Mouse (Mus musculus) cerebellum, postnatal 36 days (tissue): ENCODE results near the gene P2rx7.
A peak's percentile ranks its signal among the peaks of the same experiment; 100 is the strongest.
"Not testable (repeated sequence)": the region's sequence is repeated elsewhere in the genome, so short reads cannot be mapped to it uniquely, and the experiment has no call there.

ENCODE experiments used
- DNase-seq, 2 experiments: peaks; one replicate each; pipeline ENCODE4 v3.0.0; 2021 to 2022; ENCODE audit warnings: mixed read lengths in 2 of 2

The P2rx7 gene

DNA sequence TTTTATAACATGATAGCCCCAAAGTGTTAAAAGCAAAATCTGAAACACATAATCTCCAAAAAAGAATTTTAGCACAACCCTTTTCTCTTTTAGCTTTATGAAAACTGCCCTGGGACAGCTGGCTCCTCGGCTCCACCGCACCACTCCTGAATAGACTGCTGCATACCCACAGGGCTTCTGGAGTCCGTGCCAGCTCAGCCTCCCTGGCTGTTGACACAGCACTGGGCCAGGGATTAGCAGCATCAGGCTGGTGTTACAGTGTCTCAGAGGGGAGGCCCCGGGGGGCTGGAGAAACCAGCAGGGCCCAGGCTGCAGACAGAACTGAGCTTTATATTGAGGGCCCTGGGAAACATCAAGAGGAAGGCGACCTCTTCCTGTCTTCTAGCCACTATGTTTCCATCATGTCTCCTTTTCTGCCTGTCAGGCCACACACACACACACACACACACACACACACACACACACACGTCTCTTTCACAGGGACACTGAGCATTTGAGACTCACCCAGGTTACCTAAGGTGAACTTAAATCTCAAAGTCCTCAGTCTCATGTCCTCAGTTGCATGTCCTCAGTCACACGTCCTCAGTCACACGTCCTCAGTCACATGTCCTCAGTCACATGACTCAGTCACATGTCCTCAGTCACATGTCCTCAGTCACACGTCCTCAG, 3.7 kb downstream of the P2rx7 start:
- no peak for DNase-seq

DNA sequence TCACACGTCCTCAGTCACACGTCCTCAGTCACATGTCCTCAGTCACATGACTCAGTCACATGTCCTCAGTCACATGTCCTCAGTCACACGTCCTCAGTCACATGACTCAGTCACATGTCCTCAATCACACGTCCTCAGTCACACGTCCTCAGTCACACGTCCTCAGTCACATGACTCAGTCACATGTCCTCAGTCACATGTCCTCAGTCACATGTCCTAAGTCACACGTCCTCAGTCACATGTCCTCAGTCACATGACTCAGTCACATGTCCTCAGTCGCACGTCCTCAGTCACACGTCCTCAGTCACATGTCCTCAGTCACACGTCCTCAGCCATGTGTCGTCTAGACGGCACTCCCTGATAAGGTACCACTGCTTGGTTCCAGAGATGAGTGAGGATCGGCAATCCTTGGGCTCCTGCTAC, 4.3 kb downstream of the P2rx7 start:
- not testable (repeated sequence) for DNase-seq

DNA sequence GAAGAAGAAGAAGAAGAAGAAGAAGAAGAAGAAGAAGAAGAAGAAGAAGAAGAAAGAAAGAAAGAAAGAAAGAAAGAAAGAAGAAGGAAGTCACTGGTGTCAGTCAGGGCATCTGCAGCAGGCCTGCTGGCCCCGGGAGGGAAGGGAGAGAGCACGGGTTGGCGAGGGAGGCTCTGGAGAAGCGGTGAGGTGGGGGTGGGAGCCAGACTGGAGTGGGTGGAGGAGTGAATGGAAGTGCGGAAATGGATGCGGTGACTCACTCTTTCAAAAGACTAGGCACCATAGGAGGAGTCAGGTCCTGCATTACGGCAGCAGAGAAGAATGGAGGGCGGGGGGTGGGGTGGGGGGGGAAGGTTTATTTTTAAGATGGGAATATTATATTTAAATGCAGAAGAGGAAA, 5.6 kb downstream of the P2rx7 start:
- no peak for DNase-seq

GRCm38 (mm10) chr5:122650100-122650499, 6.4 kb downstream of the P2rx7 start:
- DNase-seq, result no peak

- DNase-seq, result peak in 1 of 2 experiments; percentile 14
Observed at GRCm38 (mm10) chr5:122652506-122652905, 8.8 kb downstream of the P2rx7 start.

- peak in 1 of 2 experiments; percentile 24 for DNase-seq
Observed at GRCm38 (mm10) chr5:122653112-122653445, 9.4 kb downstream of the P2rx7 start.

DNA sequence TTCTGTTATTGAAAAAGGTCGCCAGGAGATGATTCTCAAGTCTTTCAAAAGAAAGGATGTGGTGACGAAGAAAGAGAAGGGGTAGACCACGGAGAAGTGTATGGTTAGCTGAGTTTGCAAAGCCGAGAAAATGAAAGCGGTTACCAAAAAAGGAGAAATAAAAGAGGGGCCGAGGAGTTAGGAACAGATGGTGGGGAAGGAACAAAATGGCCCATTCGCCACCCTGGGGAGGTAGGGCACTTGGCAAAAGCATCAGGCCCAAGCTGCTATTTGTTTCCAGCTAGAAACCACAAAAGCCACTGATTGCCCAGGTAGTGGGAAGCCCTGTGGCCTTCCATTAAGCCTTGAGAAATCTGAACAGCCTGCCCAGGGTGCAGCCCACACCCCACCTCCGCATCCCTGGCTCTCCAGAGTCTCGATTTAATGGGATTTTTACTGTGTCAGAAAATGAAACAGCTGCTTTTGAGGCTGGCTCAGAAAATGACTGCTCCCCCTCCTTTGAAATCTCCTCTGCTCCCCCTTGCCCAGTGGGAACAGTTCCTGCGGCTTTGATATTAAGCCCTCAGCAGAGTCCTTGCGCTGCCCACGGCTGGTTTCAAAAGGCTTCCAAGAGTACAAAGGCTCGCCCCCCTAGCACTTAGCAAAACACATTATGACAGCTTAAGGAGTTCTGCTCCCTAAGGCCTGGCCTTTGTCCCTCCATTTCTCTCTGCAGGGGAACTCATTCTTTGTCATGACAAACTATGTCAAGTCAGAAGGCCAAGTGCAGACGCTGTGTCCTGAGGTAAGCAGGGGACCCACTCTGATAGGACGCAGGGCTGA, 9.9 kb downstream of the P2rx7 start:
- peak; percentile 69 to 74 for DNase-seq

- no peak for DNase-seq
Observed at GRCm38 (mm10) chr5:122654268-122654573, 10.5 kb downstream of the P2rx7 start.

- DNase-seq, result no peak
Observed at GRCm38 (mm10) chr5:122656808-122657207, 13.1 kb downstream of the P2rx7 start.

GRCm38 (mm10) chr5:122662501-122662900, 18.8 kb downstream of the P2rx7 start:
- DNase-seq, result no peak

GRCm38 (mm10) chr5:122665036-122665435, 21.3 kb downstream of the P2rx7 start:
- no peak for DNase-seq

- DNase-seq, result no peak
Observed at GRCm38 (mm10) chr5:122668981-122669897, 25.5 kb downstream of the P2rx7 start.

DNA sequence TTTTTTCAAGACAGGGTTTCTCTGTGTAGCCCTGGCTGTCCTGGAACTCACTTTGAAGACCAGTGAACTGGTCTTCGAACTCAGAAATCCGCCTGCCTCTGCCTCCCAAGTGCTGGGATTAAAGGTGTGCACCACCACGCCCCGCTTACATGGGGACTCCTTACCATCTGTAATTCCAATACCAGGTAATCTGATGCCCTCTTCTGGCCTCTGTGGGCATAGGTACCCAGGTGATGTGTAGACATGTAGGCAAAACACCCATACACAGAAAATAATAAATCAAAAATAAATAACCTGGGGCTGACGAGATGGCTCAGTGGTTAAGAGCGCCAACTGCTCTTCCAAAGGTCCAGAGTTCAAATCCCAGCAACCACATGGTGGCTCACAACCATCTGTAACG, 27.9 kb downstream of the P2rx7 start:
- DNase-seq, result peak; percentile 51 to 61

DNA sequence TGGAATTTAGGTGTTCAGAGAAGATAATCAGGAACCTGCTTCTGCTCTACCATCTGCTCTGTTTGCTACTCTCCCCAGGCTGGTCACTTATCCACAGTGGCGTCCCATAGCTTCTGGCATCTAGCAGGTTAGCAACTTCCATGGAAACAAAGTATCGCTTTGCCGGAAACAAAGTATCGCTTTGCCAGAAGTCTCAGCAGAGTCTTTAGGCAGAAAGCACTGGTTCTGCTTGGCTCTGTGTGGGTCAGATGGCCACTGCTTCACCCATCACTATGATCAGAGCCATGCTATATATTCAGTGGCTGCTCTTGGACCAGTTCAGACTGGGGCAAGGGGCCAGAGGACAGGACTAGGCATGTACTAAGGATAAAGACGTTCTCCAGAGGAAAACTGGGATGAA, 28.6 kb downstream of the P2rx7 start:
- DNase-seq, result peak; percentile 15 to 33

DNA sequence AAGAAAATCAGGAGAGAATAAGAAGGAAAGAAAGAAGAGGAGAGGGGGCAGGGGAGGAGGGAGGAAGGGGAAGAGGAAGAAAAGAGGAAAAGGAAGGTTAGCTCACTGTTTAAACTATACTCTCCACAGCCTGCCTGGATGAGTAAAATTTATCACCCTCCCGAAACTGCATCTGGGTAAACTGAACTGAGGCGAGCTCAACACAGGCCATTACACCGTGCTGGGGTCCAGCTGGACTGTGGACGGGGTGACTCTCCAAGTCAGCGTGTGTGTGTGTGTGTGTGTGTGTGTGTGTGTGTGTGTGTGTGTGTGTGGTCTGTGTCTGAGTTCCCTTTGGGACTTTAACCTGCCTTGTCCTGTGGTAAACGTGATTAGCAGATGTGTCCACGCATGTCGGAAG, 32.3 kb downstream of the P2rx7 start:
- no peak for DNase-seq

- no peak for DNase-seq
Observed at GRCm38 (mm10) chr5:122677983-122678382, 34.3 kb downstream of the P2rx7 start.

- peak; percentile 61 to 68 for DNase-seq
Observed at GRCm38 (mm10) chr5:122679881-122680280, 36.2 kb downstream of the P2rx7 start.

DNA sequence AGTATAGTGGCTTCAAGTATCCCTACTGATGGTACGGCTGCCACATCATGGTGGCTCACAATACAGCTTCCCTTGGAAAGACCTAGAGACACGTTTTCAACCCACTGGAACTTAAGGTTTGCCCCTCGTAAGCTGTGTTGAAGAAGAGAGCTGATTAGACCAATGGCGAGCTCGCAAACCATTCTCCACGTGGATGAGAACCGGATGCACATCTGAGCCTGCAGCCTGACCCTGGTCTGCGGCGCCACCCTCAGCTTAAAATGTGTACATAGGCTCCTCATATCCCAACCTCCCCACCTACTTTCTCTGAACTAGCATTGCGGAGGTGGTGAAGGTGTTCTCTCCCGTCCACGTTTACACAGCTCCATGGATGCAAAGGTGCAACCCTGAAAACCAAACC, 37.6 kb downstream of the P2rx7 start:
- DNase-seq, result peak in 1 of 2 experiments; percentile 13

DNA sequence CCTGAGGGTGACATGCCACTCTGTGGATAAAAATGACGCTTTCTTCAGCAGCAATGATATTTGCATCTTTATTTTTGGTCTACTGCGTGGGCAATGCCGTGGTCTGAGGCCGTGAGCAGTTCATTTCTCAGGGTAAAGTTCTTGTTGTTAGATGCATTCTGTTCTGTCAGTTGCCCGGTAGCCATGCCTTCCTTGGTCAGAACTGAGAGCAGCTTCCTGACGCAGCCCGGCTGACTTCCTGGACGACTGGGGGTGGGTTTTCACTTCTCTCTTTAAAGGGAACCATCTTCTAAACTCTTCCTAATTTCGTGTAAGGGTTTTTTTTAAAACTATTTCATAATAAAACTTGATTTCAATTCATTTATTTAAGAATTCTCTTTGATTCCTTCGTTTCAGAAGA, 40.2 kb downstream of the P2rx7 start:
- DNase-seq, result no peak

- DNase-seq, result no peak
Observed at GRCm38 (mm10) chr5:122687391-122687790, 43.7 kb downstream of the P2rx7 start.

DNA sequence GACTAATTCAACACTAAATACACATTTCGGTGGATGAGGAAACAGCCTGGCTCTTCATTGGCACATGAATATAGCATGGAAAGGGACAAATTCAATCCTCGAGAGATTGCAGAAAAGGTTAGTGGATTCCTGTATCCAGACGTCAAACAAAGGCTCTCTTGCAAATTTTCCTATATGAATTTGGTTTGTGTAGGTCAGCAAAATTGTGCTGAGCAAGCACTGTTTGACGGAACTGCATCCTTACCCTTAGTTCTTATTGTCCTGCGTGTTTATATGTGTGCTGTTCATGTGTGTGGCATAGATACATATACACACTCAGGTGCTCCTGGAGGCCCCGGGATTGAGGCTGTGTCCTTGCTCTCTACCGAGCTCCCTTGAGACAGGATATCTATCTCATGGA, 45.4 kb downstream of the P2rx7 start:
- DNase-seq, result no peak

DNA sequence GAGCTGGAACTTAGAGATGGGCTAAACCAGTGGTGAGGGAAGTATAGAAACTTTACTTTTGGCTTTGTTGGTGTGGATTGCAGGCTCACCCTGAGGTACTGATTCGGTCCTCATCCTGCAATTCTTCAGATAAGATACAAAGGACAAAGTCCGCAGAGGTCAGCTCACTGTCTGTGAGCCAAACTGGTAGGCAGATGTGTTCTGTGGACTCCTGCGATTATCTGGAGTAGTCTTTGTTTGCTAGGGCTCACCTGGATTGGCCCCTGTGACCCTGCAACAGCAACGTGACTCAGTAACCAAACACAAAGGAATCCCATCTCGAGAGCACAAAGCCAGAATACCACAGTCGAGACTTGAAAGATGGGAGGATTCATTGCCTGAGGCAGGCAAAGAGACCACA, 46.8 kb downstream of the P2rx7 start:
- DNase-seq, result no peak

DNA sequence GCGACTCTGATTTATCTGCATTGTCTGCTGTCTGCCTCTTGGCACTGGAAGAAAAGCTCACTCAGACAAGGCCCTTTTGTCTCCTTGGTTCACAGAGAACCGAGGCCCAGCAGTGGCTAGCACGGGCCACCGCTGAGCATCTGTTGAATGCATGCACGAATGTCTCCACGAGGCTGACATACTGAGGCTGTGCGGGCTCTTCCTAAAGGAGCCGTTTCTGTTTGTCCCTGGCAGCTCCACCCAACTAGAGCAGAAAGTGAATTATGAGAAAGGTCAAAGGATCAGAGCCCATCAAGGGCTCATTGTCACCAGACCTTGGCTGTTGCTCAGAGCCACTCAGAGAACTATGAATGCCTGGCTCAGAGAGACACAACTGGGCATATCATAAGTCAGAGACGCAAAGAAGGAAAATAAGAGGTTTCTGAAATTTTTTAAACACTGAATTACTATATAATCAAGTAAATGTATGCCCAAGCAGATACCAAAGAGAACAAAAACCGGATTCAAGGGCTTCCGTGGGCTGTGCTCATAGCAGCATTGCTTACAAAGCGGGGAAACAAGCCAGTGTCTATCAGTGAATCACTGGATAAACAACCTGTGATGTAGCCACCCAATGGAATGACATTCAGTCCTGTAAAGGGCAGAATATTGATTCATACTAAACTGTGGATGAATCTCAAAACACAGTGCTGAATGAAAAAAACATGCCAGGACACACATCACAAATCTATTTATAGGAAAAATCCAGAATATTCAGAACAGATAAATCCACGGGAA, 49.9 kb downstream of the P2rx7 start:
- DNase-seq, result no peak
